Mouse (Mus musculus): ENCODE data around the gene Degs1.

Gene Degs1

DNA sequence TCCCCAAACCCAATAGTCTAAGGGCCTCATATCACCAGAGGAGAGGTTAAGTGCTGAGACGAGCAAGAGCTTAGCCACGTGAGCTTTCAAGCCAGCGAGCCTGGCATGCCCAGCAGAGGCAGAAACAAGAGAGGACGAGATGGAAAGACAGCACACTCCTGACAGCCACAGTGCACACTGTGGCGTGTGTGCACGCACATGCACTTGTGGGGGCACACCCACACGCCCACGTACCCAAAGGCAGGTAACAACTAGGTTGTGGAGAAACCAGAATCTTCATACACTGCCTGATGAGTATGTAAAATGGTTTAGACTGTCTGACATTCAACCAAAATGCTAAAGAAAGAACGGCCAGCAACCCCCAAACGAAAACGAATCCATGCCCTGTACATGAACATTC, 2.0 kb downstream of the Degs1 start:
- DNase-seq (ENCODE audit: low read depth) = peak; percentile 44

GRCm38 (mm10) chr1:182280046-182280445, 2.6 kb downstream of the Degs1 start:
- no peak for DNase-seq (ENCODE audit: low read depth)

DNA sequence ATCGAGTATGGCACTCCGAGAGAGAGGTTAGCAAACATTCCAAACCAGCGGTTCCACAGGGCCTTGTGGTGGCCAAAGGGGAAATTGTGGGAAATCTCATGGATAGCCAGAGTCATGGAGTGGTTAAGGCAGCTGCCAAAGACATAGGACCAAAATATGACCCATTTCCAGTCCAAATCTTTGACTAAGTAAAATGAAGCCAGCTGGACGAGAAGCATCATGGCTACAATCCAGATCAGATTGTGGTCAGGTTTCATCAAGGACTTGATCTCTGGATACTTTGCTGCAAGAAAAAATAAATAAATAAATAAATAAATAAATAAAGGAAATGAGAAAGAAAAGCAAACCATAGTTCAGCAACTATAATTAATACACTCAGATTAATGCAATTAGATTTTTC, 3.2 kb downstream of the Degs1 start:
- no peak for DNase-seq (ENCODE audit: low read depth)

DNA sequence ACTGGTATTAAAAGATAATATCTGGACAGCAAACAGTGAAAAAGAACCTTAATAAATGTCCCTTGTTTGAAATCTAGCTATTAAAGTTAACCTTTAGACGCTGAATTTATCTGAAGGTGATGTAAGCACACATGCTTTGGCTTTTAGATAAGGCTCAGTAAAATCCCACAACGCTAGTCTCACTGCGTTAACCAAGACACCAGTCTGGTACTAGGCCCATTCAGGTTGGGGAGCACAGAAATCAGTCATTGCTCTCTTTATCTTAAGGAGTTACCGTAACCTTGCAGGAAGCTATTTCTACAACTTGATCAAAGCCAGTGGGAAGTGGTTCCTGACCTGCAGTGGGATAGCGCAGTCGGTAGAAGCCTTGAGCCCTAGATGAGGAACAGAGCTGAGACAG, 7.5 kb downstream of the Degs1 start:
- DNase-seq (ENCODE audit: low read depth) = no peak

GRCm38 (mm10) chr1:182271632-182272031, 11.0 kb downstream of the Degs1 start:
- DNase-seq (ENCODE audit: low read depth) = no peak

DNA sequence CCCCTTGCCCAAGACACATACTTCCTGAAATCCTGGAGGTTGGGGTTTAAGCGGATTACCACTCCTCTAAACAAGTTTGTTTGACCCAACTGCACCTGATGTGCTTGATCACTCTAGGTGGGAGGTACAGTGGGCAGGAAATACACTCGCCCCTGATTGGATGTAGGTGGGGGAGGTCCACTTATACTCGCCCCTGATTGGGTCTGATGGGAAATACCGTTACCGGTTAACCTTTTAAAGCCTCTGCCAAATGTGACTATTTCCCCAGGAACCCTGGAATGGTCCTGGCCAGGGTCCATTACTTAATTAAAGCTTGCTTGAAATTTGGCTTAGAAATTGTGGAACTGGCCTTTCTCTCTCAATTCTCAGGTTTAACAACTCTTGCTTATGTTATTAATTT, 11.5 kb downstream of the Degs1 start:
- DNase-seq (ENCODE audit: low read depth) = no peak

- no peak for DNase-seq (ENCODE audit: low read depth)
These were observed 14.3 kb downstream of the Degs1 start for GRCm38 (mm10) chr1:182268317-182268716.

- no peak for DNase-seq (ENCODE audit: low read depth)
These were observed 16.5 kb downstream of the Degs1 start for GRCm38 (mm10) chr1:182266028-182266525.

DNA sequence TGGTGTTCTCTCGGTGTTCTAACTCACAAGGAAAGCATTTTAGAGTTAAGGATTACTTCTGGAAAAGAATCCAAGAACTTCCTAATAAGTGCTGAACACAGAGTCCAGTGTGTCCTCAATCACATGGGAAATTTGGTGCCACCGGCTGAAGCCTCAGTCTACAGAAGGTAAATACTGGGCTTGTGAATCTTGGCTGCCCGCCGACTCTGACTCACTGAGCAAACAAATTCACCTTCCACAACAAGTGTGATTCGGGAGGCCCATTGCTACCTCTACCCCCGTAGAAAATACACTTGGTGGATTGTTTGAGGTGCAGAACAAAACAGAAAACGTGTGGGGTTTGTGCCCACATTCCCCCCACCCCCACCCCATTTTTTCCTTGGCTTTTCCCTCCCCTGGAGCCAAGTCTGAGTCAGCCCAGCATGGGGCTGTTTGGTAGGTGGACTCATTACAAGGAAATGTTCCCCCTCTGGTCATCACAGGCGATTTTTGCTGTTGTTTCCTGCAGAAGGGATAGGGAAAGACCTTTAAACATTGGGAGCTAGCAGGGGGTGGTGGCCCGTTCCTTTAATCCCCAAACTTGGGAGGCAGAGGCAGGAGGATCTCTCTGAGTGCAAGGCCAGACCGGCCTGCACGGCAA, 26.4 kb downstream of the Degs1 start:
- DNase-seq (ENCODE audit: low read depth) = peak; percentile 36

DNA sequence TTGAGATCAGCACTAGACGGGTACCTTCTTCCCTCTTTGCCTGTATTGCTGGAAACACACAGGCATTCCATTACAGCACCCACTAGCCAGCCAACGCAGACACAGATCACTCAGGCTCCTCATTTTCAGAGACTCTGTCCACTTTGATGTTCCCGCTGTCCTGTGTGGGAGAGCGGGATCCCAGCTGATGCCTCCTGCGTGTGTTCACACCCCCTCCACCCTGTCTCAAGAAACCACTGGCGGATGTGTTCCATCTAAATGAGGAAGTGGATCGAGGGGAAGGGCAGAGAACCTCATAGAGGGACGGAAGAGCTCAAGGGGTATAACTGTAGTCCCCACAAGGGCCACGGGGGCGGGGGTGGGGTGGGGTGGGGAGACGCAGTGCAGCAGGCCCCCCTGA, 27.6 kb downstream of the Degs1 start:
- DNase-seq (ENCODE audit: low read depth) = peak; percentile 81

DNA sequence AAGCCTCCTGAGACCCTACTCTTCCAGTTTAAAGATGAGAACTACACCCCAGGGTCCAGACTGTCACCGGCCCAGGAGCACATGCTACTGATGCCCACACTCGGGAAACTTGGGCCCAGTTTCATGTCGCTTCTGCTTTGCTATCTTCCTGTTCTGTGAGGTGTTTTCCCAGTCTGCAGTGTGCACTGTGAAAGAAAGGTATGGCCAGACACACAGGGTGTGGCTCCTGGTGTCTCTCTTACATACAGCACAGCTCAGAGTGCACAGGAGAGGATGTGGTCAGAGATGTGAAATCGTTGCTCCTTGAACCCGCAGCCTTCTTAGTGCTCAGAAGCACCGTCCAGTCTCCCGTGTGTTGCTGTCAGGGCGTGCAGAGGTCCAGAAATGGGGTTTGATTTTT, 28.0 kb downstream of the Degs1 start:
- DNase-seq (ENCODE audit: low read depth) = peak; percentile 86

- DNase-seq (ENCODE audit: low read depth) = no peak
These were observed 28.7 kb downstream of the Degs1 start for GRCm38 (mm10) chr1:182253756-182254534.

- DNase-seq (ENCODE audit: low read depth) = no peak
These were observed 30.0 kb downstream of the Degs1 start for GRCm38 (mm10) chr1:182252534-182253171.

GRCm38 (mm10) chr1:182250734-182251133, 31.9 kb downstream of the Degs1 start:
- no peak for DNase-seq (ENCODE audit: low read depth)

DNA sequence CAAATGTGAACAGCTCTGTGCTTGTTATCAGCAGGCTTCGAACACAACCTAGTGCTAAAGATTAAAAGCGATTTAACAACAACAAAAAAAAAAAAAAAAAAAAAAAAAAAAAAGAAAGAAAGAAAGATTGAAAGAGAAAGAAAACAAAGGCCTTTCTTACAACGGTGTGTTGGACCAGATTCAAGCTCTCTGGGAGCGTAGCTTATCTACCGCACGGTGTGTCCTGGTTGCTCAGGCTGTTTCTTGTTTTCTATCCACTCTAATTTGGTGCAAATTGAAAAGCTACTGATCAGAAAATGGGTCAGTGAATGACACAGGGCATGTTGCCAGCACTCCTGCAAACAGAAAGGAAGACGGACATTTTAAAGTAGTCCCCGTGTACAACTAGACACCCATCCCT, 33.3 kb downstream of the Degs1 start:
- DNase-seq (ENCODE audit: low read depth) = no peak

GRCm38 (mm10) chr1:182245003-182245402, 37.6 kb downstream of the Degs1 start:
- no peak for DNase-seq (ENCODE audit: low read depth)

DNA sequence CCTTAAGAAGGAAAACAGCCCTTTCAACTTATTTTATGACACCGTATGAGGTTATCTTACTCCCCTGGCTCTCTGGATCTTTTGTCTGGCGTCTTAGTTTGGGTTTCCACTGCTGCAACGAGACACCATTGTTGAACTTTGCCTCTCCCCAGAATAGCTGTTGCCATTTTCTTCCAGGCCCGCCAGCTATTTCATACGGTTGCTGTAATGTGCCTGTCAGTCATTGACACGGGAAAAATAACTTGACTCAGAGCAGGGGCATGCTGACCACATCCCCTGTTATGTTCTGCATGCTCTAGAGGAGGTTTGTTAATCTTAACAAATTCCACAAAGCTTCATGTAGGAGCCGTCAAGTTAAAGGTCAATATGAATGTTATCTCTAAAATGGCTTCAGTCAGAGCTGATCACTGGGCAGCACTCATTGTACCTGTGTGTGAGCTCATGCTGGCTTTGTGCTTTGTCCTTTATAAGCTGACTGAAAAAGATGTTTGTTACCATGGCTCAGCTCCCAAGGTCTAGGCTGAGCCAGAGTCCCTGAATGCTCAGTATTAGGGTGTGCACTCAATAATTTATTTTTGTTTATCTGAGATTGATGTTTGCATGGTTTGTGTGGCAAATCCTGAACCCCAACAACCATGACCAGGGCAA, 44.4 kb downstream of the Degs1 start:
- no peak for DNase-seq (ENCODE audit: low read depth)

DNA sequence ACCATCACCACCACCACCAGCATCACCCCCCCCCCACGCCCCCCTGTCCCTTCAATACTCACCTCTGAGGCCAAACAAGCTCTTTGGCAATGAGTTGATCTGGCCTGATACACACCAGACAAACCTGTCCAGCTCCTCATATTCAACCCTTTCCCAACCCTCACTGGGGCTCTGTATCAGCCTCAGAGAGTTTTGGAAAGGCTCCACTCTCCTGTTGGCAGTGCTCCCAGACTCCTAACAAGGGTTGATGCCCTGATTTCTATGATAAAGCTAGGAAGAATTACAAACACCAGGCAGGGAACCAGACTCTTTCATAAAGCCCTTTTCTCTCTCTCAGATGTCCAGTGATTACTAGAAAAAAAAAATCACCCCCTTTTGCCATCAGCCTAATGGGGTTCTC, 45.2 kb downstream of the Degs1 start:
- no peak for DNase-seq (ENCODE audit: low read depth)

DNA sequence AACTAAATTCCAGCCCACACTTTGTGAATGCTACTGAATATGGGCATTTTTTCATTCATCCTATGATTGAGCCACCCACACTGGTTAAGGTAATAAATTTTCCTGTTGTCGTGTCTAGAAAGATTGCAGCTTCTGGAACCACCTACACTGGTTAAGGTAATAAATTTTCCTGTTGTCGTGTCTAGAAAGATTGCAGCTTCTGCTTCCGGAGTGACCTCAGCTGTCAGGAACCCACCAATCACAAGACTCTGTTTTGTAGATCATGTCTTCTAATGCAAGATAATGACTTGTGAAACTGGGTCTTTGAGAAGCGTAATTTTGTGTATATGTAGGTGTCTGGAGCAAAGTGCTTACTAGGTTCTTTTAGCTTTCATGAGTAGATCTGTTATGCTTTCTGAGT, 47.4 kb downstream of the Degs1 start:
- no peak for DNase-seq (ENCODE audit: low read depth)

DNA sequence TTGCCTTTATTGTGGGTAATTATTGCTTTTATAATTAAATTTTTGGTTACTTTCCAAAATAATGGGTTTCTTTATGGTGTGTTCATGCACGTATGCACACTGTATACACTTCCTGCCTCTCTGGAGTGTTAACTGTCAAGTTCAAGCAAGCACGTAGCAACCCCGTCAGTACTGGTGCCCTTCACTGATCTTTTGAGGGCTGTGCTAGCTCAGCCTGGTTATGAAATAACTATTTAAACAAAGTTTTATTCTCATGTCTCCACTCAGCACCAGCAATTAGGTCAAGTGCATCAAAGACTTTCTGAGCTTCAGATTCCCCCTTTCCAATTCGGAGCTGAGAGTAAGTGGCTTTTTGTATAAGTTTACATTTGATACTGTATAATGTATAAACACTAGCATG, 53.2 kb downstream of the Degs1 start:
- DNase-seq (ENCODE audit: low read depth) = no peak

DNA sequence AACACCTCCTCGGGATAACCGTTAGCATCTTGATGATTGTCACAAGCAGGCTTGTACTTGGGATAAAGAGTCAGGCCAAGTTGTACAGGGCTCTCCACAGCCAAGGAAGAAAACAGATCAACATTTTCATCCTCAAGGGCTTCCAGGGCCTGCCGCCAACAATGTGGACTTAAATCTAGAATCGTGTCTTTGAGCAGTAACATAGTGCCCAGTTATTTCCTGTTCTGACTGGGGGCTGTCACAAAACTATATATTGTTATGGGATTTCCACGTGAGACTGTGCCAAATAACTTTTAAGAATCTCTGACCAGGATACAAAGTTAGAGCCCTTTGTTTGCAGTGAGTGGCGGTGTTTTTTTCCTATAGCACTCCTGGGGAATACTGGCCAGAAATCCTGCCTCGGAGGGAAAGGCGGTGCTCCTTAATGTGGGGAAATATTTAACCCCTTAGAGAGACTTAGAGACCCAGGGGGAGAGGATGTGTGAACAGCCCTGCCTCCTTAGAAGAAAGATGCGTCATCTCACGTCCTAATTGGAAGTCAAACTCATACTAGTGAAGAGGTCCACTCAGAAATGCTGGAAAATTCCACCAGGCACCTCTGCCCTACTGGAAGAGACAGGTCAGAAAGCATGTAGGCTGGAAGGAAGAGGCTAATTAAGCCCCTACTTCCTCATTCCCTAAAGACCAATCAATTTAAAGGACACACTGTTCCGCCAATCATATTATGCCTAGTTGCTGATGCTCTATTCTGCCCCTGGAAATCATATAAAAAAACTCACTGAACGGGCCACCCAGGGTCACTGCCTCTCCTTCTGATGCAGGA, 55.3 kb downstream of the Degs1 start:
- DNase-seq (ENCODE audit: low read depth) = no peak

- DNase-seq (ENCODE audit: low read depth) = no peak
These were observed 56.3 kb downstream of the Degs1 start for GRCm38 (mm10) chr1:182226261-182226660.
